Mouse (Mus musculus) urinary bladder, postnatal 4 days (tissue): ENCODE results near the gene Chordc1.
A peak's percentile ranks its signal among the peaks of the same experiment; 100 is the strongest.
"Not testable (repeated sequence)": the region's sequence is repeated elsewhere in the genome, so short reads cannot be mapped to it uniquely, and the experiment has no call there.

Experiments used
- DNase-seq, 2 experiments: peaks; one replicate each; pipeline ENCODE4 v3.0.0; 2021 to 2022; ENCODE audit warnings: low spot score in 2 of 2

The Chordc1 gene

GRCm38 (mm10) chr9:18291571-18292429 lies at the start of gene Chordc1:
Gene Chordc1 (plus strand): TSS chr9:18292125.
- DNase-seq, result peak; percentile 93 to 95

DNA sequence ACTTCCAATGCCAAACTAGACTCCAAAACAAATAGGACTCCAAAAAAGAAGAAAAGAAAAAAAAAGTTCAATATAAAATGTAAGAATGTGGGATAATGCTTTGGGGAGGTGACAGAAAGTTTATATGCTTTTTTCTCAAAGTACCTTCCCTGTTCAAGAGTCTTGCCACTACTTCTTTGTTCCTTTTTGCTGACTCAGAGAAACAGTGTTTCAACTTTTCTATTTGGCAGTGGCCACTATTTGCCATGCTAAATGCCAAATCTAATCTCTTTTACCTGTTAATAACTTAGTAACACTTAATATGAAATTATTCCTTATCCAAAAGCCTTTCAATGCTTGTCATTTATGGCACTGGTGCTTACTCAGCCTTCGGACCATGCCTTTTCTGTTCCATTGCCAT lies 16.0 kb upstream of the Chordc1 start:
- no peak for DNase-seq

DNA sequence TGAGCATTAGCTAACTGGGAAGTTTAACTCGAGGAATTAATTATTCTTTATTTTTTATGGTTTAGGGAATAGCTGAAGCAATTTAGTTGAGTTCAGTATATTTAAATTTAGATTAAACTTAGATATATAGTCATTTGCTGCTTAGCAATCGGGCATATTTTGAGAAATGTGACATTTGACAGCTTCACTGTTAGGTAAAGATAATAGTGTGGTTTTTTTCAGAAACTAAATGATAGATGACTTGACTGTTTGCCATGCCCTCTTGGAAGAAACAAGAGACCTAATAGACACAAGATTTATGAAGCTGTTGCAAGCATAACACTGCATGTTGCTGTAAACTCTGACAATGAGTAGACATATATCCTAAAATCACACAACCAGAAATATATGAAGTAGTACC lies 15.1 kb upstream of the Chordc1 start:
- DNase-seq, result no peak

- no peak for DNase-seq
Observed at GRCm38 (mm10) chr9:18277497-18277896, 14.4 kb upstream of the Chordc1 start.

DNA sequence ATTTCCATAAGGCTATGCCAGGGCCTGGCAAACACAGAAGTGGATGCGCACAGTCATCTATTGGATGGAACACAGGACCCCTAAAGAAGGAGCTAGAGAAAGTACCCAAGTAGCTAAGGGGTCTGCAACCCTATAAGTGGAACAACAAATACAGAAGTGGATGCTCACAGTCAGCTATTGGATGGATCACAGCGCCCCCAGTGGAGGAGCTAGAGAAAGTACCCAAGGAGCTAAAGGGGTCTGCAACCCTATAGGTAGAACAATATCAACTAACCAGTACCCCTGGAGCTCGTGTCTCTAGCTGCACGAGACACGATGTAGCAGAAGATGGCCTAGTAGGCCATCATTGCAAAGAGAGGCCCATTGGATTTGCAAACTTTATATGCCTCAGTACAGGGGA lies 13.2 kb upstream of the Chordc1 start:
- DNase-seq, result not testable (repeated sequence)

DNA sequence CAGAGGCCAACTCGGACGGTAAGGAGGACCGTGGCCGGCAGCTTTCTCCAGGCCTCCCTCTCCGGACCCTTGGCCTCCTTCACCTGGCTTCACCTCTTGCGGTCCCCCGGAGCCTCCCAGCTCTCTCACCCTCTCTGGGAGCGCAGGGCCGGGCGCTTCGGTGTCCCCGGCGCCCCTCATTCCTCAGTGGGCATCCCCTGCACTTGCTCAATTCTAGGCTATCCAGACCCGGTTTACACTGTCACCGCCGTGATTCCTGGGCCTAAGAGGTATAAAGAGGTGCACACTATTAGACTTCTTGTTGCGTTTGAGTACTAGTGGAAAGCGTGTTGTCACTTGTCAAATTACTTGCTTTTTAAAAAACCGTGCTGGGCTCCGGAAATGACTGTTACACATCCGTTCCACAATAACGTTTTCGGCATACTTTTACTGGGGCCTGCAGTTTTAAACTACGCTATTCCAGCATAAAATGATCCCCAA lies 558 bp downstream of the Chordc1 start:
- peak in 1 of 2 experiments; percentile 59 for DNase-seq

GRCm38 (mm10) chr9:18293026-18293781 lies 1.3 kb downstream of the Chordc1 start:
- DNase-seq, result no peak

GRCm38 (mm10) chr9:18298301-18298700 lies 6.4 kb downstream of the Chordc1 start:
- no peak for DNase-seq

GRCm38 (mm10) chr9:18319990-18320389 lies 28.1 kb downstream of the Chordc1 start:
- DNase-seq, result no peak
